In the genomic region with DNA sequence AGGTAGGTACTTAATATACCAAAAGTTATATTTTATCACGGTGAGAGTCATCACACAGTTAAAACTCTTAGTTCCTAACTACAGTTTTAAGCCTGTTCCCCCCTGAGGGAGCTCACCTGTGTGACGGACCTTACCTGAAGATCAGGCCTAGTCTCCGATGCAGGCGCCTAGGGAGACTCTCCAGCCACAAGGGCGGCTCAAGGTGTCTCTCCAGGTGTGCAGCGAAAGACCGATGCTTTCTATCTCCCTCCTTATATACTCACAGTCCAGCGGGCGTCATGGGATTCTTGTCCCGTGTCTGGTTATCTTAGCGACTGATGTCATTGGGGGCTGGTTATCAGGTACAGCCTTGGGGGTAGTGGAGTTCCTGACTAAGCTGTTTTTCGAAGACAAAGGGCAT, we compare ENCODE assay signal across 8 mouse cellular contexts. TPM values are rescaled to one million over a fixed set of nuclear protein-coding genes. Genes with fewer than 3 reads are reported as not detected.
DNase-seq lines count a peak whose midpoint lies in the region; ATAC-seq and TF ChIP-seq lines count a peak whose summit lies in the region.

A gene (minus strand): TSS at position 232 of the 400 bp plus-strand sequence.

- H3K4me3 ChIP-seq in G1E (ENCODE audit: low read depth, low read length) = peak within 1 kb of the TSS; percentile 74
- peak within 1 kb of the TSS; percentile 50; the same call in 1 of the 2 replicates for H3K4me3 ChIP-seq in forebrain, embryonic 12.5 days (replicated peaks)
- H3K4me3 ChIP-seq in limb, embryonic 12.5 days (replicated peaks) = peak within 1 kb of the TSS; percentile 47

- ATAC-seq in G1E (ENCODE audit: extremely low read depth, insufficient number of reproducible peaks, low FRiP score, poor library complexity, severe bottlenecking) = no peak
- no peak for ATAC-seq in forebrain, embryonic 12.5 days (ENCODE audit: low FRiP score)
- no peak for ATAC-seq in limb, embryonic 12.5 days (ENCODE audit: insufficient number of reproducible peaks, insufficient read depth, low FRiP score, low TSS enrichment, low read depth)
- no peak for ATAC-seq in neutrophil, adult 5-6 weeks (ENCODE audit: extremely low read depth, insufficient number of reproducible peaks, low FRiP score, poor library complexity, severe bottlenecking)

- no peaks in the 10 kb centered on the region for H3K27me3 ChIP-seq in G1E (ENCODE audit: insufficient read depth, low read length)
- no peaks in the 10 kb centered on the region for H3K27me3 ChIP-seq in forebrain, embryonic 12.5 days
- peaks cover 2% of the 10 kb centered on the region; the same call in 1 of the 2 replicates for H3K27me3 ChIP-seq in limb, embryonic 12.5 days

- peaks cover 5% of the 10 kb centered on the region; the same call in 1 of the 2 replicates for H3K4me1 ChIP-seq in G1E (ENCODE audit: insufficient read depth, low read depth, low read length)
- 0 out of 2 replicates have a peak, but pooled peaks cover 4% of the 10 kb centered on the region for H3K4me1 ChIP-seq in forebrain, embryonic 12.5 days
- 0 out of 2 replicates have a peak, but pooled peaks cover 2% of the 10 kb centered on the region for H3K4me1 ChIP-seq in limb, embryonic 12.5 days (replicated peaks)

- intact Hi-C loops in heart, postnatal 36 days (cut with DNase I) = loop anchor here (5.0 kb wide), 1 partner anchor 399 kb away; no protein-coding TSS in a partner anchor

- no peaks in the 10 kb centered on the region for H3K9me3 ChIP-seq in G1E (replicated peaks)
- H3K9me3 ChIP-seq in forebrain, embryonic 12.5 days = no peaks in the 10 kb centered on the region
- no peaks in the 10 kb centered on the region for H3K9me3 ChIP-seq in limb, embryonic 12.5 days

- H3K9ac ChIP-seq in forebrain, embryonic 12.5 days = 0 out of 2 replicates have a peak within 1 kb of the TSS, but pooled peaks have one; percentile 56
- H3K9ac ChIP-seq in limb, embryonic 12.5 days (replicated peaks) = 0 out of 2 replicates have a peak within 1 kb of the TSS, but pooled peaks have one; percentile 51

- peak within 1 kb of the TSS; percentile 87; the same call in 1 of the 2 replicates for H3K27ac ChIP-seq in forebrain, embryonic 12.5 days
- H3K27ac ChIP-seq in limb, embryonic 12.5 days = peak within 1 kb of the TSS; percentile 86

- peaks cover 5% of the 10 kb centered on the region for H3K36me3 ChIP-seq in G1E (replicated peaks)
- no peaks in the 10 kb centered on the region for H3K36me3 ChIP-seq in forebrain, embryonic 12.5 days (replicated peaks)
- peaks cover 5% of the 10 kb centered on the region; the same call in 1 of the 2 replicates for H3K36me3 ChIP-seq in limb, embryonic 12.5 days

- 88% methylated on average over 12 of the region's 12 CpGs for WGBS in forebrain, embryonic 12.5 days
- 88% methylated on average over 12 of the region's 12 CpGs for WGBS in limb, embryonic 12.5 days

- DNase-seq in heart, adult 11 months = peak; percentile 78
- no peak for DNase-seq in heart, adult 9 months (ENCODE audit: low spot score in 2 of 2)
- DNase-seq in G1E (ENCODE audit: low spot score) = no peak
- no peak for DNase-seq in heart, postnatal 36 days
- DNase-seq in right cerebral cortex, postnatal 25 days = no peak

- peak within 1 kb of the TSS; percentile 50 for H3K4me2 ChIP-seq in forebrain, embryonic 12.5 days
- peak within 1 kb of the TSS; percentile 51 for H3K4me2 ChIP-seq in limb, embryonic 12.5 days

- TF ChIP-seq CTCF in G1E (IDR thresholded peaks at IDR 0.05; ENCODE audit: low read depth, low read length) = no peak

RNA-seq across cellular contexts. Expression of the gene that starts here (rescaled TPM):
- 160 and 161 TPM in 2 replicates for total RNA-seq in G1E (2014; fragmentation: Nextera tagmentation)
- 375 and 434 TPM in 2 replicates for total RNA-seq in G1E (2017)
- 351 and 355 TPM in 2 replicates for polyA plus RNA-seq in G1E (2012)
- 561 and 566 TPM in 2 replicates for polyA plus RNA-seq in forebrain, embryonic 12.5 days (2016; fragmentation: Nextera tagmentation; extraction: Ambion mirVana)
- 10 to 100 TPM; 89.8 to 91.8 TPM for total RNA-seq in heart, postnatal 36 days (2021)
- polyA plus RNA-seq in limb, embryonic 12.5 days (2016; fragmentation: Nextera tagmentation; extraction: Ambion mirVana) = 576 and 582 TPM in 2 replicates
- total RNA-seq in neutrophil, adult 5-6 weeks (2017) = 128 and 145 TPM in 2 replicates
